Mouse (Mus musculus): ENCODE results near the gene Rgl2. TPM values are rescaled to one million over a fixed set of nuclear protein-coding genes. Genes with fewer than 3 reads are reported as not detected.

Gene Rgl2
- total and polyA plus RNA-seq, 3 experiments: 24.9 to 43.6 TPM; not detected in 1

- H3K79me2 ChIP-seq (ENCODE audit: control insufficient read depth, insufficient read depth, low read length, poor library complexity): peaks cover 27% of the 10 kb centered on the region
- peak; percentile 64 for DNase-seq (ENCODE audit: low read depth, low spot score)
- peak overlapping the region; percentile 84 for H3K9ac ChIP-seq (ENCODE audit: control insufficient read depth, low read depth, low read length, poor library complexity, severe bottlenecking)
- no peak overlapping the region for H3K27ac ChIP-seq (ENCODE audit: control insufficient read depth, low read depth, low read length)
- H3K4me1 ChIP-seq (ENCODE audit: control insufficient read depth in 1 of 2, insufficient read depth in 2 of 2, low read length in 2 of 2): peaks cover 0 to 3% of the 10 kb centered on the region in 2 experiments; a peak in 2 of 4 replicates
- TF ChIP-seq CHD1 (IDR thresholded peaks at IDR 0.05; ENCODE audit: low read depth, low read length) (no peak), MYB (IDR thresholded peaks at IDR 0.05; ENCODE audit: low read depth, low read length) (no peak), NRF1 (IDR thresholded peaks at IDR 0.05; ENCODE audit: insufficient read depth, low read depth, low read length, poor library complexity, severe bottlenecking) (no peak), USF1 (IDR thresholded peaks at IDR 0.05; ENCODE audit: low read depth, low read length) (no peak), NELFE (IDR thresholded peaks at IDR 0.05; ENCODE audit: low read depth, low read length) (no peak), TCF12 (IDR thresholded peaks at IDR 0.05; ENCODE audit: low read depth, low read length) (no peak), POLR2AphosphoS5 (IDR thresholded peaks at IDR 0.05; ENCODE audit: borderline replicate concordance, low read depth, low read length) (no peak), JUND (IDR thresholded peaks at IDR 0.05; ENCODE audit: low read depth, low read length) (no peak), SIN3A (IDR thresholded peaks at IDR 0.05; ENCODE audit: low read length) (no peak), ZKSCAN1 (IDR thresholded peaks at IDR 0.05; ENCODE audit: low read depth, low read length) (no peak), MEF2A (IDR thresholded peaks at IDR 0.05; ENCODE audit: extremely low read depth, insufficient replicate concordance, low read depth, low read length, poor library complexity, severe bottlenecking) (no peak), KAT2A (conservative IDR thresholded peaks at IDR 0.05; ENCODE audit: low read depth, low read length) (no peak), ZNF384 (IDR thresholded peaks at IDR 0.05; ENCODE audit: low read depth, low read length) (no peak), ELF1 (IDR thresholded peaks at IDR 0.05; ENCODE audit: low read depth, low read length) (no peak), MAX (IDR thresholded peaks at IDR 0.05; ENCODE audit: low read length) (no peak)
- H3K36me3 ChIP-seq (ENCODE audit: control insufficient read depth in 1 of 2, insufficient read depth in 2 of 2, low read length in 2 of 2): no peaks in the 10 kb centered on the region; a peak in 2 of 4 replicates
- peak overlapping the region; percentile 73 to 77 for H3K4me3 ChIP-seq (ENCODE audit: control insufficient read depth in 1 of 2, insufficient read depth in 1 of 2, low read depth in 2 of 2, low read length in 2 of 2)
- no peaks in the 10 kb centered on the region for H3K27me3 ChIP-seq (ENCODE audit: control insufficient read depth in 1 of 2, insufficient read depth in 2 of 2, low read length in 2 of 2)
- H3K9me3 ChIP-seq (replicated peaks; ENCODE audit: insufficient read depth, low read length): no peaks in the 10 kb centered on the region
Observed at GRCm38 (mm10) chr17:33940981-33941380, 11.6 kb downstream of the Rgl2 start.

GRCm38 (mm10) chr17:33941381-33941780 lies 12.0 kb downstream of the Rgl2 start:
- TF ChIP-seq TBP (IDR thresholded peaks at IDR 0.05; ENCODE audit: low read depth, low read length) (no peak), MAFK (IDR thresholded peaks at IDR 0.05; ENCODE audit: borderline replicate concordance, low read depth, low read length) (no peak), BHLHE40 (IDR thresholded peaks at IDR 0.05; ENCODE audit: borderline replicate concordance, low read depth, low read length) (no peak), ETS1 (IDR thresholded peaks at IDR 0.05; ENCODE audit: low read depth, low read length) (no peak), POLR2A (IDR thresholded peaks at IDR 0.05; ENCODE audit: control insufficient read depth in 1 of 2, insufficient read depth in 1 of 2, low read depth in 1 of 2, low read length in 2 of 2, poor library complexity in 1 of 2) (no peak), CHD1 (IDR thresholded peaks at IDR 0.05; ENCODE audit: low read depth, low read length) (no peak), SMC3 (IDR thresholded peaks at IDR 0.05; ENCODE audit: low read depth, low read length) (no peak), KAT2A (conservative IDR thresholded peaks at IDR 0.05; ENCODE audit: low read depth, low read length) (no peak), MEF2A (IDR thresholded peaks at IDR 0.05; ENCODE audit: extremely low read depth, insufficient replicate concordance, low read depth, low read length, poor library complexity, severe bottlenecking) (no peak), GATA1 (IDR thresholded peaks at IDR 0.05; ENCODE audit: low read depth, low read length) (no peak), ZNF384 (IDR thresholded peaks at IDR 0.05; ENCODE audit: low read depth, low read length) (no peak), ELF1 (IDR thresholded peaks at IDR 0.05; ENCODE audit: low read depth, low read length) (no peak)
- Histone ChIP-seq H3K9me3 (replicated peaks; ENCODE audit: insufficient read depth, low read length) (no peaks in the 10 kb centered on the region), H3K4me3 (ENCODE audit: control insufficient read depth in 1 of 2, insufficient read depth in 1 of 2, low read depth in 2 of 2, low read length in 2 of 2) (peak overlapping the region; percentile 73 to 77), H3K36me3 (ENCODE audit: control insufficient read depth in 1 of 2, insufficient read depth in 2 of 2, low read length in 2 of 2) (peaks cover 0 to 2% of the 10 kb centered on the region in 2 experiments; a peak in 2 of 4 replicates), H3K4me1 (ENCODE audit: control insufficient read depth in 1 of 2, insufficient read depth in 2 of 2, low read length in 2 of 2) (peaks cover 0 to 3% of the 10 kb centered on the region in 2 experiments; a peak in 2 of 4 replicates), H3K27ac (ENCODE audit: control insufficient read depth, low read depth, low read length) (no peak overlapping the region), H3K9ac (ENCODE audit: control insufficient read depth, low read depth, low read length, poor library complexity, severe bottlenecking) (peak overlapping the region; percentile 84), H3K27me3 (ENCODE audit: control insufficient read depth in 1 of 2, insufficient read depth in 2 of 2, low read length in 2 of 2) (no peaks in the 10 kb centered on the region), H3K79me2 (ENCODE audit: control insufficient read depth, insufficient read depth, low read length, poor library complexity) (peaks cover 27% of the 10 kb centered on the region)
- no peak for DNase-seq (ENCODE audit: low read depth, low spot score)
